Mouse (Mus musculus) regulatory T cell (primary cell): Measurements from ENCODE around the gene Haus8.
"Not testable (repeated sequence)": the region's sequence is repeated elsewhere in the genome, so short reads cannot be mapped to it uniquely, and the experiment has no call there.

ENCODE experiments used
- in situ Hi-C: fragments of 300-600 bp; cut with MboI, MseI; formaldehyde crosslinking; loops from one replicate; pipeline ENCODE4 v1.15.1; 2025; ENCODE audit warnings: high pct_unique_total_duplicates

Gene Haus8

DNA sequence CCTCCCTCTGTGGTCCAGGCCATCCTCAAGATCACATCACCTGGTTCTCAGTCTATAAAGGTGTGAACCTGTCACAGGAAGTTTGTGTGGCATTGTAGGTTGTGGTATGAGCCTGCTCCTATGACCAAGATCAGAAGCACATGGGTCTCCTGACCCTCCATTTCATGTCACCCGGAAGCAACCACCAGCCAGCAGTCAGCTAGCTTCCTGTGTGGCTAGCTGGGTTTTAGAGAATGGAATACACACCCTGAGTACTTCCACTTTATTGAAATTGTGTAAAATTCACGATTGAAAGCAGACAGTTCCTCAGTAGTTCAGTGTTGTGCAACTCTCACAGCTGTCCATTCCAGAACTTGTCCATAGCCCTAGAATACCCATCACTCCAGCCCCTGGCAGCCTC lies 13.5 kb upstream of the Haus8 start:
- in situ Hi-C loops = not testable (repeated sequence)

DNA sequence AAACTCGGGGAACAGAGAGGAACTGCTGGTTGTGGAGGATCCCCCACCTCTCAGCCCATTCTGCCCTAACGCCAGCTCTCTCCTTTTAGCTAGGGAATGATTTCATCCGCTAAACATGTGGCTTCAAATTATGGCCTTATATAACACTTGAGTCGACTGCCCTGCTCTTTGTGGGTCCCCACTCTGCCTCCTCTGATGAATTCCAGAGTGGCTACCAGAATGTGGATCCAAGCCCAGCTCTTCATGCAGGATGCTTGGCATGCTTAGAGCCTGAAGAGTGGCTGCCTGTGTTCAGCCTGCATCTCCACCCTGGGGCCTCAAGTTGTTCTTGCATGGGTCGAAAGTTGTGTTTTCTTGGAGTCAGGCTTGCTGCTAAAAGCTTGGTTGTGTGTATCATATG lies 9.9 kb upstream of the Haus8 start:
- in situ Hi-C loops = no loop called here

DNA sequence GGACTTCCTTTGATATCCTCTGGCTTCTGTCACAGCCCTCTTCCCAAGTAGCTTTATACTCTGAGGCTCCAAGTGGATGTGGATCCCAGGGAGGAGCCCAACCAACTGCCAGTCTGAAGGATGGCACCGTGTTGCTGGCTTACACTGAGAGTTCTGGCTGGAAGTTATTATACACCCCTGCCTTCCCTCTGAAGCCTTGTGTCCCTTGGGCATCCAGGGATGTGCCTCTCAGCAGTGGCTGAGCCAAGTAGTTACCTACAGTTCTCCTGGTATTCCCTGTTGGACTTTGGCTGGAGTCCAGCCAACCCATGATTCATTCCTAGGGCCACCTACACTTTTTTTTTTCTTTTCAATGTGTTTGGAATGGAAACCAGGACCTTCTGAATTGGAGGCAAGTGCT lies 9.0 kb upstream of the Haus8 start:
- in situ Hi-C loops = not testable (repeated sequence)

DNA sequence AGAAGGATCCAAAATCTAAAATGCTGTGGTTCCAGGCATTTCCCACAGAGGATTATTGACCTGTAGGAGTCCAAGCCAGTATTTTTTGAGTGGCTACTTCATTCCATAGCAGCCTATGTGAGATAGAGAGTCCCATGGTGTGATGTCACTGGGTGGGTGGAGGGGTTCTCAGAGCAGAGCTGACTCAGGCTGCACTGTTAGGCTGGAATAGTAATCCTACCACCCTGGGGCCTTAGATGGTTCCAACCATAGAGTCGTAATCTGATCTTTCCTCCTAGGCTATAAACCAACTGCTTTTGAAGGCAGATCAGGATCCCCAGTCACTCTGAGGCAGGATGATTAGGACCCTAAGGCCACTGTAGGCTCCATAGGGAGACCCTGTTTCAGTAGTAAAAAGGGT lies 6.7 kb upstream of the Haus8 start:
- in situ Hi-C loops = loop anchor here (5.0 to 10.0 kb wide), 2 partner anchors 463 to 515 kb away; partner anchors contain the start of gene Mpv17l2

DNA sequence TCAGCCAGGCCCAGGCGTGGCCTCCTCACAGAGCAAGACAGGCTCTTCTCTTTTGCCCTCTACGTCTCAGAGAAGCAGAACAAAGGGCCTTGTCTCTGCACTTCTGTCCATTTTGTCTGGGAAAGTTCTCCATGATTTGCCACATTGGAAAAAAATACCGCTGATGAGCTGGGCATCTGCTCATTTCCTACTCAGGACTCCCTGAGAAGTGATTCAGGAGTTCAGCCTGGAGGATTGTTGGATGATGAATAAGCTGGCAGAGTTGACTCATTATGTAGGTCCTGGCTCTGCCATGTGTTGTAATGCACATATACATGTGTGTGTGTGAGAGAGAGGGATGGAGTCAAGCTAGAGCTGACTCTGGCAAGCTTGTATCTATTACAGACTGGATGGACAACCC lies 3.4 kb upstream of the Haus8 start:
- in situ Hi-C loops = loop anchor here (5.0 to 10.0 kb wide), 2 partner anchors 466 to 511 kb away; partner anchors contain the start of gene Mpv17l2

DNA sequence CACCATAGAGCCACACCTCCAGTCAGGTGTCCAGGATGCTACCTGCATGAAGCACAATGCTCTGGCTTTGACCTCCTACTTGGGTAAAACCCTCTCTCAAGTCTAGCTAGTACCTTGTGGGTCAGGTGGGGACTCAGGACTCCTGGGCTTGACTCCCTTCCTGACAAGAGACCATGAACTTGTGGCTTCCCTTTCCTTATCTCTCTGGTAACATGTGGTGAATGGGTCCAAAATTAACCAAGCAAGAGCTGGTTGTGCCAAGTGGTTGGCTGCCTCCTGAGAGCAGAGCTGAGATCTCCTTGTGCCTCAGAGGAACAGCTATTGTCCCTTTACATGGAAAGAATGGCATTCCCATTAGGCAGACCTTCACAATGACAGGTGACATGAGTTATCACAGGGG lies 1.7 kb upstream of the Haus8 start:
- in situ Hi-C loops = loop anchor here (5.0 to 10.0 kb wide), 2 partner anchors 93 to 510 kb away; partner anchors contain the start of genes Mpv17l2 and Use1

DNA sequence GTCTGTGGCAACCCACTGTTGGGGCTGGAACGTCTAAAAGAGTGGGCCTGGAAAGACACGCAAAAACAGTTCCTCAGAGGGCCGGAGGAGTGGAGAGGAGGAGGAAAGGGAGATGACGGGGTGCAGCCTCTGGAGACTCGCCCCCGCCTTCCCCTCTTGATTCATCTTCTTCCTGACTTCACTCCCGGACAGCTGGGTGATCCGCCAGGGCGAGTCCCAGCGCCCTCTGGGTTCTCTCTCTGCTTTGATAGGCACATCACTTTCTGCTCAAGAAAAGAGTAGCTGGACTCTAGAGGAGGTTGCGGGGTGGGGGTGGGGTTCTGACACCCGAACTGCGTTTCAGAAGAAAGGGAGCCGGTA lies 397 bp upstream of the Haus8 start:
- in situ Hi-C loops = loop anchor here (5.0 to 10.0 kb wide), 2 partner anchors 94 to 508 kb away; partner anchors contain the start of genes Mpv17l2 and Use1

DNA sequence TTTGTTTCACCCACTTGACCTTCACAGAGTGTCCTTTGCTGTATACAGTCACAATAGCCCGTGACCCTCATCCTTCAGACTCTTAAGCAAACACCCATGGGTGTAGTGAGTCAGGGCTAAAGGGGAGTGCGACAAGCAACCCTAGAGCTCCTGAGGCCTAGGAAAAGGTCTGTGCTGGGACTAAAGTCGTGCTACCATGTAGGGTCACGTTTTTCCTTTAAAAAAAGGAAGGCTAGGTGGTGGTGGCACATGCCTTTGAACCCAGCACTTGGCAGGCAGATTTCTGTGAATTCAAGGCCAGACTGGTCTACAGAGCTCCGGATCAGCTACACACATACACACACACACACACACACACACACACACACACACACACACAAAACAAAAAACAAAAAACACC lies 1.1 kb downstream of the Haus8 start:
- in situ Hi-C loops = loop anchor here (5.0 to 10.0 kb wide), 2 partner anchors 96 to 507 kb away; partner anchors contain the start of genes Mpv17l2 and Use1

DNA sequence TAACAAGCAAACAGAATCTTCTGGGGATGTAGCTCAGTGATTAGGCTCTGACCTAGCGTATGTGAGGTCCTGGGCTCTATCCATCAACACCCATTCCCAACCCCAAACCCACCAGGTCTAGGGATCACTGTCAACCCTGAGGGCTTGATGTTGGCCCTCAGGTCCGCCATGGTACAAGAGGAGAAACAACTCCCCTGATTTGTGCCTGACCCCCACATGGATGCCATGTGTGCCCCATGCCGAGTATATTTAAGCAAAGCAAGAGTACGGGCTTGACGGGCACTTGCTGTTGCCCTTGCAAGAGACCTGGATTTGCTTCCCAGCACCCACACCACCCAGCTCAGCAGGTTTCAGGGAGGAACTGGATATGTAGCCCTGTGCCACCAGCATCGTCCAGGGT lies 4.4 kb downstream of the Haus8 start:
- in situ Hi-C loops = not testable (repeated sequence)

DNA sequence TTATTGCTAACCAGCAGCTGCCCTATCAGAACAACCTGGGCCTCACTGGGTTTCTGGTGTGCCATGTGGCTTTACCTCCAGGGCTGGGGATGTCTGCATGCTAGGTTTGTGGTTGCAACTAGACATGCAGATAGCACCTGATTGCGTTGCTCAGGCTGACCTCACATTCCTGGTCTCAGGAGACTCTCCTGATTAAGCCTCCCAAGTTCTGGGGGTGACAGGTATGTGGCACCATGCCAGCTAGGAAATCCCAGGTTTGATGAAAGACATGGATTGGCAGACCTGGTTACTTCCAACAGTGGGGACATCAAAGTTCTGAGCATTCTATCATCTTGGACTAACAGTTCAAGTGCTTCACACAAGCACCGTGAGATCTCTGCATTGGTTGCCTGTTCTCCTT lies 5.0 kb downstream of the Haus8 start:
- in situ Hi-C loops = no loop called here

DNA sequence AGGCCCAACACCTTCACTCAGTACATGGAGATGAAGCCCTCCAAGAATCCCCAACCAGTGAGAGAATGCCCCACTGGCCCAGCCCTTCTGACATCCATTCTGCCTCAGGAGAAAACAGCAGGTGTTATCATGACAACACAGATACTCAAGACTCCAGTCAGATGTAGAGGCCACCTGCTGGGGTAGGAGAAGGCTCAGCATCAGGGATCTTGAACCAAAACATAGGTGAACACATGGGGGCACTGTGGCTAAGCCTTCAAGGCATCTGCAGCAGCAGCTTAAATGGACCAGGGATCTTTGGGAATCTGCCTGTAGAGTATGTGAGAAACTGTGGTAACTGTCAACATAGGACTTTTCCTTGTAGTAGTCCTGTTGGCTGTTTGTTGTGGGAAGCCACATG lies 11.5 kb downstream of the Haus8 start:
- in situ Hi-C loops = no loop called here

DNA sequence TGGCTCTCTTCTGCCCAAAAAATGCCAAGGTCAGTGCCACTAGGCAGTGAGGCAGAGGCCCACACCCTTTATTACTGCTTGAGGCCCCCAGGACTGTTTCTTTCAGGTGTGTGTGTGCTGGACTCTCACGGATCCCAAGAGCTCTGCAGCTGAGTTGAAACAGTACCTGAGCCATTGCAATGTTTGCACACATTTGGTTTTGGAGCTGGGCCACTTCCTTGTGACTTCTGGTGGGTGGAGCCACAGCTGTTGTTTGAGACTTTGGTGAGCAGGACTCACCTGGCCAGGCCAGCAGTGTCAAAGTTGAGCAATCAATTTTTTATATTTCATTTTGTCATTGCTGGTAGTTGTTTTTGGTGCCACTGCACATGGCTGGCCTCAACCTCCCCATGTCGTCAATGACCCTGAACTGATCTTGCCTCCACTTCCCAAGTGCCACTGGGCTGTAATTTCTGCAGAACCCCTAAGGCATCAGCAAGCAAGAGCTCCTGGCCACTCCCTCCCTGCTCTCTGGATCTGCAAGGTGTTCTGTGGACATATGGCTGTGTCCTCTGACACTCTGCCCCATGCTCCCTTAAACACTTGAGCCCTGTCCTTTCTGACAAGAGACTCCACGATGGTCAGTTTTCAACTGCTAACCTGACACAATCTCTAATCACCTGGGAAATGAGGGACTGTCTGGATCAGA lies 16.0 kb downstream of the Haus8 start:
- in situ Hi-C loops = no loop called here

DNA sequence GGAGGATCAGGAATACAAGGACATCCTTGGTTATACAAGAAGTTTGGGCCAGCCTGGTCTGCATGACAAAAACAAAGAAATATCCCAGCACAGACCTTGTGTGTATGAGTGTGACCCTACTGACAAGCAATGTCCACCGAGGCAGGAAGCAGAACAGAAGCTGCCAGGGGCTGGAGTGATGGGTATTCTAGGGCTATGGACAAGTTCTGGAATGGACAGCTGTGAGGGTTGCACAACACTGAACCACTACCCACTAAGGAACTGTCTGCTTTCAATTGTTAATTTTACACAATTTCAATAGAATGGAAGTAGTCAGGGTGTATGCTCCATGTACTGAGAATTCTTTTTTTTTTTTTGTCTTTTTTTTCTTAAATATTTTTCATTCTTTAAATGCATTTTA lies 24.5 kb downstream of the Haus8 start:
- in situ Hi-C loops = no loop called here

DNA sequence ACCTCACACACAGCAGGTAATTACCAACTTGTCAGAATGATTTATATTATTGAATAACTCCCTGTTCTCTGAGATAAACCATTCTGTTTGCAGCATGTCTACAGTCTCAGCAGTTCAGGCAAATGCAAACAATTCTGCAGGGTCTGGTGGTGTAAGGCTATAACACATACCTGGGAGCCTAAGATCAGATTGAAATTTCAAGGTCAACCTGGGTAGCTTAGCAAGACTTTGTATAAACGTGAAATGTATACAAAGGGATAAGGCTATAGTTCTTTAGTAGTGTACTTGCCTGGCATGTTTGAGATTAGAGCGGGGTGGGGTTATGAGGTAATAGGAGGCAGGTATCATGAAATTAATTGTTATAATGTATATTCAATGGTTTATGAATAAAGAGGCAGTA lies 30.0 kb downstream of the Haus8 start:
- in situ Hi-C loops = no loop called here

DNA sequence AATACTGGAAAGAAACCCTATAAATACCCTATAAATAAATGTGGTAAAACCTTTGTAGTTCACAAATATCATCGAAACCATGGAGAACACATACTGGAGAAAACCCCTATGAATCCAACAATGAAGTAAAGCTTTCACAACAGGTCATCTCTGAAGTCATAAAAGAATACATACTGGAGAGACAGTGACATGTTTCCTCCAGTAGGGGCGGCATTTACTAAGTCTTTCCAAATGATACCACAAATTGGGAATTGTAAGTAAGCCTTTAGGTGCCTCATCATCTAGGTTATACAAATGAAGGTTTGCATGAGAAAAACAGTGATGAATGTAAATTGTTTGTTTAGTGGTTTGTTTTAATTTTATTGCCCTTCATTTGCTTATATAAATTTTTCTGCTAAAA lies 48.2 kb downstream of the Haus8 start:
- in situ Hi-C loops = no loop called here

DNA sequence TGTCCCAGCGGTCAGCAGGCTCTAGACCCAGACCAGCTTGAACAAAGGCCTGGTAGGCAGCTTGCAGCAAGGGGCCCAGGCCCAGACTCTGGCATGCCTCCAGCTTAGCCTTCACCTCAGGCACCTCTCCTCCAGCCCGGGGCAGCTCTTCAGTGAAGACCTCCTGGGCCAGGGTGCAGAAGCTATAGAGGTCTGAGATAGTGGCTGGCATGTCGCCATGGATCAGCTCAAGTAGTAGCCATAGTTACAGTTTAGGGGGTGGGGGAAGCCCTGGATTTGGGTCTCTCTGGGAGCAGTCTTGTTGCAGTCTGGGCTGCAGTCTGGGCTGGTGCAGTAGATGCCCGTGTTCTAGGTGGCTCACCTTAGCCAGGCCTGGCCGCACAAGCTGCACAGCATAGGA lies 58.5 kb downstream of the Haus8 start:
- in situ Hi-C loops = not testable (repeated sequence)

DNA sequence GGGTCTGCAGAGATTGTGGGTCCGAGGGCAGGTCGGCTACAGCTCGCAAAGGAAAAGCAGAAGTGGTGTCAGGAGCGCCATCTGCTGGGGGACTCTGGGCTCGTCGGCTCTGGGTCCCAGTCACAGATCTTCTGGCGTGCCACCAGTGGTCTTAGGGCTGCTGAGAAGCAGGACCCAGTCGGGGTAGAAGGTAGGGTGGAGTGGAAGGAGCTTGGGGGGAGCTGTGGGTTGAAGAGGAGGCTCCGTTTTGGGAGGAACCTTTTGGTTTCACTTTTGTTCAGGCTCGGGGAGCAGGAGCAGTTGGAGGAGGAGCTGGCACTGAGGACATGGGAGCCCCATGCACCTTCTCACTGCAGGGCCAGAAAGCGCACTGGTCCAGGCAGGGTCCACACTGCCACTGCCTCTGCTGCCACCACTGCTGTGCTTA lies 67.2 kb downstream of the Haus8 start:
- in situ Hi-C loops = not testable (repeated sequence)
